Mouse (Mus musculus): ENCODE results near the gene Apold1. TPM values are rescaled to one million over a fixed set of nuclear protein-coding genes. Genes with fewer than 3 reads are reported as not detected.

Apold1 gene
- total RNA-seq, 2 experiments from 2014 or later, result 7.0 to 8.2 TPM

DNA sequence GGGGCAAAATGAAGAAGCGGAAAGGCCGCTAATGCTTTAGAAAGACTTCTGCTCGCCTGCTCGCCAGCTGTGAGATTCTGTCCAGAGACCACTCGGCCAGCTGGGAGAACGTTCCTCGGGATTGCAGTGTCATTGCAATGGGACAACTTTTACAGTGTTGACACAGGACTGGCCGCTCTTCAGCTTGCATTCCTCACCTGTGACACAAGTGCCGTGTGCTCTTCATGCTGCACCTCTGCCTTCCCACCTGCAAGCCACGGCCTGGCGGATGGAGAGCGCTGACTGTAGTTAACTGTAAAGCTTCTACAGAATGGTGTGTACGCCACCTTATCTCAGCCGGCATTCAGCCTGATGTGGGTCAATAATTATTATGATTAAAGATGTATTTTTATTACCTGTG lies 41.9 kb downstream of the Apold1 start:
- DNase-seq (ENCODE audit: low spot score), result no peak
- intact Hi-C loops (cut with DNase I), result no loop called here

DNA sequence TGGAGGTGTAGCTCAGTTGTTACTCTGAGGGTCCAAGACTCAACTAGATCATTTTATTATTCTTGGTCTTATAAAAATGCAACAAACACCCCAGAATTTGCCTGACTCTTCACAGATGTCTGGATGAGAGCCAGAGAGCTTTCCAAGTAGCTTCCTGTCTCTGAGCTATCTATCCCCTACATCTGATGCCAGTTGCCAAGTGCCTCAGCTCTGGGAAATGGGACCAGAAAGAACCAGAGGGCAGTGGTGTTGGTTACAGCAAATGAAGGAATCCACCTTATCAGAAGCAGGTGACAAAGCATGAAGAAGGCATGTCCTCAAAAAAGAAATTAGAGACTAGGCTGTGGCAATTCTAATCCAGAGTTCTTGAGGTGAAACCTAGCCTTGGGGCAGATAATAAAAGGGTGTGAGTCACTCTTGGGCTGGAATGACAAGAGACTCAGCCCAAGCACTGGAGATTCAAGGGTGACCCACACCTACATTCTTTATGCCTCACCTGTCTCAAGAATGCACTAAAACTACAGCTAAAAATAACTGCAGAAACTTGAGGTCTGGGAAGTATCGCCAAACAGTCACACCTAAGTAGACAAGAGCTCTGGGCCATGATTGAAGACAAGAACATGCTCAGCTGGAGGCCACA lies 43.4 kb downstream of the Apold1 start:
- DNase-seq (ENCODE audit: low spot score), result no peak
- intact Hi-C loops (cut with DNase I), result loop anchor here (5.0 kb wide), 1 partner anchor 62 kb away; no protein-coding TSS in a partner anchor

DNA sequence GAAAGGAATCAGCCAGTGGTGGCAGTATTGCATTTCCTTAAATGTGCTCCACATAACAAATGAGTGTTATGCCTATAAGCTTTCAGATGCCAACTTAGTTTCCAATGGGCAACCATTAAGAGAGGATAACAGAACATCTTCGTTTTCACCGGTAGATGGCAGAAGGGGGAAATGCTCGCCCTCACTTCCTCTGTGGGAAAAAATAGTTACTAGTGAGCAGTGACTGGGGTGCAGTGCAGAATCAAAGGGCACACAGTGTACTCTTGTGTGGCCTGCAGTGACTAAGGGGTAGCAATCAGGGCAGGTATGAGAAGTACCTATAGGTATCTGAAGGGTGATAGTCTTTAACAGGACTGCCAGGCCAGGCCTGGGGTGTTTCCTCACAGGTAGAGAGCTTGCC lies 44.7 kb downstream of the Apold1 start:
- DNase-seq (ENCODE audit: low spot score), result no peak
- intact Hi-C loops (cut with DNase I), result loop anchor here (2.0 to 5.0 kb wide), 2 partner anchors 61 to 117 kb away; no protein-coding TSS in a partner anchor

DNA sequence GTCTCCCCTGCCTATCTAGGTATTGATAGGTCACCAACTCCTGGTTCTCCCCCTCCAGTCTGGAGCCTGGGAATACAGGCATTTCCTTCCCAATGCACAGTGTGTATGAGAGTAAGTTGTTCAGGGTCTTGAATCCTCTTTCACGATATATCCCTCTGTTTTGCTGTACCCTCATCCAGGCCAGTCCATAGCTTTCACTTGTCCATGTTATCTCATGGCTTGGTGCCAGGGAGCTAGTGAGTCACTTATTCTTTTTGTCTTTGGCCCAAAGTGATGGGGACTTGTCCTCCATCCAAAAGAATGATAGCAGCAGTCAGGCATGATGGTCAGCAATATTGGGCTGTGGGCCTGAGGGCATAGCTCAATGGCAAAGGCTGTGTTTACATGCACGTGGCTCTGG lies 45.2 kb downstream of the Apold1 start:
- intact Hi-C loops (cut with DNase I), result loop anchor here (2.0 to 5.0 kb wide), 2 partner anchors 61 to 116 kb away; no protein-coding TSS in a partner anchor
- no peak for DNase-seq (ENCODE audit: low spot score)

DNA sequence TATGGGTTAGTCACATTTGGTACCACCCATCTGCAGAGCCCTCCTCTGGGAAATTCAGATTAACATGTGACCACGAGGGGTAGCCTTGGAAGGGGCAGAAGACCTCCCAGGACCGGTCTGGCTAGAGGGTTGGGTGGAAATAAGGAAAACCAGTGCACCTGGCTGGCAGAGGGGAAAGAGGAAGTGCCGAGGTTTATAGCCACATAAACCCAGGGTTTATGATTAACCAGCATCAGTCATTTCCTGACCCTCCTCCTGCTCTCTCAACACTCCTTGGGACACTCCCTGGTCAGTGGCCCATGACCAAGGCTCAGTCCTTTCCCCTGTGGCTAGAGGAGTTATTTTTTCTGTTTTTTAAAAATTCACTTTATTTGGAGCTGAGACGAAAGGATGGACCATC lies 47.7 kb downstream of the Apold1 start:
- DNase-seq (ENCODE audit: low spot score), result no peak
- intact Hi-C loops (cut with DNase I), result loop anchor here (5.0 kb wide), 1 partner anchor 58 kb away; no protein-coding TSS in a partner anchor

Other genes with a start within 250 kb of the Apold1 start
- 10 to 100 TPM; 22.8 TPM for gene Dusp16, start 189.1 kb upstream of the Apold1 start, total RNA-seq (2021)
- 10 to 100 TPM; 11.5 to 12.1 TPM for gene Crebl2, start 151.6 kb upstream of the Apold1 start, total RNA-seq (2021)
- 1 to 10 TPM; 3.3 to 5.1 TPM for gene Gpr19, start 83.1 kb upstream of the Apold1 start, total RNA-seq (2021)
- 10 to 100 TPM; 40.3 to 49.5 TPM for gene Cdkn1b, start 61.3 kb upstream of the Apold1 start, total RNA-seq (2021)
- 10 to 100 TPM; 38.4 to 42.4 TPM for gene Ddx47, start 29.9 kb downstream of the Apold1 start, total RNA-seq (2021)
- 1 to 10 TPM; 1.0 TPM for gene Gprc5a, start 83.9 kb downstream of the Apold1 start, total RNA-seq (2021)
- not detected for gene Gprc5d, start 136.6 kb downstream of the Apold1 start, total RNA-seq (2021)
- gene Fam234b, start 216.3 kb downstream of the Apold1 start, total RNA-seq (2021), result 1 to 10 TPM; 6.5 to 6.7 TPM
- 10 to 100 TPM; 40.0 to 43.4 TPM for gene Hebp1, start 216.3 kb downstream of the Apold1 start, total RNA-seq (2021)

Data from heart, postnatal 25 days (tissue).